Comparison of ENCODE assay signal across 20 mouse cellular contexts in genomic region chr2:49359706-49360105, GRCm38 (mm10).
A peak's percentile ranks its signal among the peaks of the same experiment; 100 is the strongest.
DNase-seq lines count a peak whose midpoint lies in the region; ATAC-seq and TF ChIP-seq lines count a peak whose summit lies in the region.
"Had no signal": no experiment of that assay in that cellular context is flagged by ENCODE, and none has a peak within 500 bp of the region (broad histone marks: within the 10 kb centered on the region; RNA-seq: fewer than 3 reads in every experiment).

No protein-coding gene starts in this region.

- H3K27me3 ChIP-seq in lung, postnatal 0 days (replicated peaks; ENCODE audit: insufficient read depth, low read length): no peaks in the 10 kb centered on the region
- H3K27me3 ChIP-seq: embryonic facial prominence, embryonic 15.5 days; heart, embryonic 12.5 days; liver, embryonic 12.5 days had no signal

- H3K4me2 ChIP-seq in lung, postnatal 0 days (replicated peaks; ENCODE audit: low read depth, low read length): no peak overlapping the region
- H3K4me2 ChIP-seq: embryonic facial prominence, embryonic 15.5 days; heart, embryonic 12.5 days; liver, embryonic 12.5 days had no signal

- H3K27ac ChIP-seq in lung, postnatal 0 days (ENCODE audit: low read length): no peak overlapping the region
- H3K27ac ChIP-seq: embryonic facial prominence, embryonic 15.5 days; gastrocnemius, adult 2 months; liver, embryonic 12.5 days; midbrain, embryonic 10.5 days had no signal

- no peak overlapping the region for H3K4me3 ChIP-seq in lung, postnatal 0 days (ENCODE audit: low read depth, low read length)
- H3K4me3 ChIP-seq in lung, adult 2 months (replicated peaks; ENCODE audit: extremely low read depth, low read depth, low read length): no peak overlapping the region
- H3K4me3 ChIP-seq: embryonic facial prominence, embryonic 15.5 days; gastrocnemius, adult 2 months; heart, embryonic 12.5 days; liver, embryonic 12.5 days; midbrain, embryonic 10.5 days had no signal

- DNase-seq in lung, postnatal 0 days (ENCODE audit: low spot score): peak; percentile 18
- DNase-seq in lung, adult 2 months: no peak
- peak; percentile 20 for DNase-seq in CD4-positive helper T cell, adult 2 months (ENCODE audit: low read depth, low spot score)
- DNase-seq in NIH3T3 (ENCODE audit: low read depth): peak; percentile 18
- DNase-seq in adrenal gland, adult 18-20 months (ENCODE audit: low spot score in 2 of 2): no peak
- no peak for DNase-seq in cerebellum, adult 18-20 months
- no peak for DNase-seq in cerebellum, adult 9-10 months
- DNase-seq: adrenal gland, postnatal 14 days; cerebellum, postnatal 14 days; forebrain, postnatal 0 days; gastrocnemius, adult 2 months; heart, postnatal 4 days; kidney, postnatal 4 days; layer of hippocampus, adult 9-11 months had no signal

- TF ChIP-seq CTCF in lung, postnatal 0 days (IDR thresholded peaks at IDR 0.05): peak; percentile 26; the same call in 1 of the 2 replicates
- no peak for TF ChIP-seq CTCF in lung, adult 2 months (IDR thresholded peaks at IDR 0.05; ENCODE audit: insufficient read depth, low read length)

- H3K4me1 ChIP-seq in lung, postnatal 0 days (ENCODE audit: insufficient read depth, low read depth, low read length): no peaks in the 10 kb centered on the region
- no peaks in the 10 kb centered on the region for H3K4me1 ChIP-seq in lung, adult 2 months (ENCODE audit: control insufficient read depth, insufficient read depth, low read length)
- H3K4me1 ChIP-seq: embryonic facial prominence, embryonic 15.5 days; liver, embryonic 12.5 days; midbrain, embryonic 10.5 days had no signal

- no peaks in the 10 kb centered on the region for H3K9me3 ChIP-seq in lung, postnatal 0 days (ENCODE audit: low read length)
- H3K9me3 ChIP-seq: embryonic facial prominence, embryonic 15.5 days; heart, embryonic 12.5 days; liver, embryonic 12.5 days; midbrain, embryonic 10.5 days had no signal

- no peak for ATAC-seq in lung, postnatal 0 days
- peak; percentile 62; the same call in 1 of the 2 replicates for ATAC-seq in megakaryocyte-erythroid progenitor cell, adult 5-6 weeks (replicated peaks; ENCODE audit: low FRiP score, low TSS enrichment, poor library complexity, severe bottlenecking)
- ATAC-seq: forebrain, postnatal 0 days; hindbrain, embryonic 16.5 days; liver, embryonic 12.5 days had no signal

- TF ChIP-seq POLR2A in lung, adult 2 months (IDR thresholded peaks at IDR 0.05; ENCODE audit: borderline replicate concordance, extremely low read depth, low read depth, low read length): no peak

- 39% methylated on average over 4 of the region's 4 CpGs for WGBS in lung, postnatal 0 days
- WGBS in lung, adult 2 months: 38% methylated on average over 4 of the region's 4 CpGs

- no peak for TF ChIP-seq EP300 in lung, postnatal 0 days (IDR thresholded peaks at IDR 0.05)

- H3K36me3 ChIP-seq in lung, postnatal 0 days (ENCODE audit: insufficient read depth, low read length): no peaks in the 10 kb centered on the region
- H3K36me3 ChIP-seq: embryonic facial prominence, embryonic 15.5 days; heart, embryonic 12.5 days; liver, embryonic 12.5 days; midbrain, embryonic 10.5 days had no signal

- no peak overlapping the region for H3K9ac ChIP-seq in lung, postnatal 0 days (replicated peaks; ENCODE audit: low read depth)
- H3K9ac ChIP-seq: embryonic facial prominence, embryonic 15.5 days; forebrain, postnatal 0 days; heart, embryonic 12.5 days; liver, embryonic 12.5 days had no signal

Comparison
In these comparisons a context has a peak if more than half of its experiments do, and no peak if none do; other contexts are left out.
1. DNase-seq: peak in lung, postnatal 0 days (single experiment), CD4-positive helper T cell, adult 2 months (single experiment) and NIH3T3 (single experiment); none in lung, adult 2 months (single experiment), adrenal gland, adult 18-20 months (0 of 2), cerebellum, adult 18-20 months (0 of 2) and cerebellum, adult 9-10 months (single experiment).